Mouse (Mus musculus) gastrocnemius, postnatal 10 days (tissue): Measurements from ENCODE around the gene Rplp1. TPM values are rescaled to one million over a fixed set of nuclear protein-coding genes. Genes with fewer than 3 reads are reported as not detected.

Experiments
- DNase-seq: peaks from one replicate; pipeline ENCODE4 v3.0.0; 2021; ENCODE audit warnings: mixed read lengths
- long read RNA-seq, 2 experiments: library from polyadenylated mRNA; stranded (forward); transcript quantifications; one replicate each; pipeline ENCODE4 v2.0.0; 2021
- total RNA-seq, 2 experiments: library from RNA; stranded (reverse); gene quantifications; 2 replicates each; pipeline ENCODE4 v1.2.3; 2021

Gene Rplp1
- 1,000 to 10,000 TPM; 1,829 to 1,854 TPM for total RNA-seq
- long read RNA-seq, experiment 1, transcript Rplp1-201 (3 exons, 499 nt) = major isoform, 261 of 271 reads
- long read RNA-seq, experiment 1, partial matches to known transcripts = 8 of 271 reads
- long read RNA-seq, experiment 1, other reads (novel, unspliced or antisense) = 2 of 271 reads
- long read RNA-seq, experiment 2, transcript Rplp1-201 (3 exons, 499 nt) = major isoform, 204 of 213 reads
- long read RNA-seq, experiment 2, partial matches to known transcripts = 8 of 213 reads
- long read RNA-seq, experiment 2, other reads (novel, unspliced or antisense) = 1 of 213 reads

DNA sequence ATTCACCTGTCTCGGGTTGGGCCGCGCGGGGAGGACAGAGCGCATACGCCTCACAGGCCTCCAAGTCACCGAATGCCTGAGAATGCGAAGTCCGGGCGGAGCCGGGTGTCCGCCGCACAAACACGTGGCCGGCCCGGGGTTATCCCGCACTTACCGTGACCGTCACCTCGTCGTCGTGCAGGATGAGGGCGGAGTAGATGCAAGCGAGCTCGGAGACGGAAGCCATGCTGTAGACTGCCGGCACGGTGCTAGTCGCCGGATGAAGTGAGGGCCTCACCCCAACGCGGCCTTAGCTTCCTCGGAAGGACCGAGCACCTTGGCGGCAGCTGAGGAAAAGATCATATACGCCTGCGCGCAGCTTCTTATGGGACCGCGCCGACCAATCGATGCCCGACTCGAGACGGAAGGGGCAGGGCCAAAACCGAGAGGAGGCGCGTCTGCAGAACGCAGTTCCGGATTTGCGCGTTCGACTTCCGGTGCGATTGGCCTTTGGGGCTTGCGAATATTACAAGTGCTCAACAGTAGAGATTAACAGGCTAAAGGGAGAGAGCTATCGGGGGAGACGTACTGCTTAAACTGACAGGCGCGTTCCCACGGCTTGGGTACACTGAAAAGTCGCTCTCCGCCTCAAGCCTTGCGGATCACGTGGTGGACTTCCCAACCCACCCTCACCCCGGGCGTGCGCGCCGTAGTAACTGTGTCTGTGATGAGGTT lies at the start of gene Rplp1:
Rplp1 (minus strand) TSS at position 340 of the 714 bp plus-strand sequence.
- DNase-seq = peak; percentile 92

DNA sequence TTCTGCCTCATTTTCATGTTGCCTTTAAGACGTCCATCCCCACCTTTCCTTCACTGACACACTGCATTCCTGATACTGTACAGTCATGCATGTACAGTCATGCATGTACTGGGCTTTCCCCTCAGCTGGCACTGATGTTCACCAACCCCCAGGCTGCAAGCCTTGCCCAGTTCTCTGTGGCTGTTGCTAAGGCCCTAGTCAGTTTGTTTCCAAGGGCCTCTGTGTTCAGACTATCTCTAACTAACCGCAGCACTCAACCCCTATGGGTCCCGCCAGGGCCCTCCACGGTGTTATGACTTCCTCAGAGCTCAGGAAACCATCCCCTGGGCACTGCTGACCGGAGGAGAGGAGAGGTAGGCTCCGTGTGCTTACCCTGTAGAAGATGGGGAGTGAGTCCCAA lies 49.0 kb upstream of the Rplp1 start:
- DNase-seq = no peak

DNA sequence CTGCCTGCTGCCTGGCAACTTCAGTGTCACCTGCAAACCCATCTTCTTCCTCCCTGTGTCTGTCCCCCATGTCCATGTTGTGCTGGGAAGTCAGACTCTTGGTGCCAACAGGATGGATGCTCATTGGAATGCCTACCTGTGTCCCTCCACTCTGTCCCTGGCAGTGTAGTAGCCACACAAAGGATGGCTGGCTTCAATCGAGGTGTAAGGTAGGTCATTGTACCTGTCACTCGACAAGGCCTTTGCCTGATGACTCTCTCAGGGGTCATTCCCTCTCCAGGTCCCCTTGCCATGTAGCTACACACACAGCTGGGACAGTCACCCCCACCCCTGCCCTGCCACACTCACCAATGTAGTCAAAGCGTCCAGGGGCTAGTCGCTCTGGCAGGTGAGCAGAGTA lies 46.8 kb upstream of the Rplp1 start:
- DNase-seq = no peak

DNA sequence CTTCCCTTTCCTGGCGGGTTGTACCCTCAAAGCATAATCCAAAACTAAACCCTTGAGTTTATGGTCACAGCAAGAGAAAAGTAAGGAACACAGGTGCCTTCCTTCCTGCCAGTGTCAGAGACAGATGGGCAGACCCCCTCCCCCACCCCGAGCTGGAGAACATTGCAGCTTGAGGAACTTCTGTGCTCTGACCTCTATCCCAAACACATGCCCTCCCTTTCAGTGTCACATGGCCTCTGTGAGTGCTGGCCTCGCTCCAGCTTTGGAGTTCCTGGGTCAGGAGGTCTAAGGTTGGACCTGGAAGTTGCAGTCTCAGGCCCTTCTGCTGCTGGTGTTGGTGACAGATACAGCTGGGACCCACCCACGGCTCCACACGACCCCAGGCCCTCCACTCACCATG lies 46.4 kb upstream of the Rplp1 start:
- peak; percentile 29 for DNase-seq

DNA sequence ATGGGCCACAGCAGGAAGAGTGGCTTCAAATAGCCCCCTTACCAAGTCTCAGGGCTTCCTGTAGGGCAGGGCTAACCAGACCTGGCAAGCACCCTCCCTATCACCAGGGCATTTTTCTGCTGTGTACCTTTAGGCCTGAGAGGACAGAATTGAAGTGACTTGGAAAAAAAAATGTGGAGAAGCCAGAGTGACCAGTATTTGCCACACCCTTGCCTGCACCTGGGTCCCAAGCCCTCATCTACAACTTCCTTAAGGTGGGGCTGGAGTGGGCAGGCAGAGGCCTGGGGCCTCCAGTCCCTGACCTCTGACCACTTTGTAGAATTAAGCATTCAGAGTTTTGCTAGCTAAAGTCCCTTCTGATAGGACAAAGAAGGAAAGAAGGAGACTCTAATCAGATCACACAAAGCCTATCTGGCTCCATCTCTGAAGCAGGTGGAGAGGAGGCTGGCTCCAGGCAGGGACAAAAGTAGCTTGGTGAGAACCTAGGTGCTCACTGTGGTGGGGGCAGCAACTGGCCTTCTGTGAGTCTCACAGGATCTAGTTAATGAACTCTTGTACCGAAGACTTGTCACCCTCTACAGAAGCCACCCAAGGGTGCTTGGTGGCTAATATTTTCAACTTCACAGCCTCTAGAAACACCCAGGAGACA lies 45.7 kb upstream of the Rplp1 start:
- DNase-seq = no peak

DNA sequence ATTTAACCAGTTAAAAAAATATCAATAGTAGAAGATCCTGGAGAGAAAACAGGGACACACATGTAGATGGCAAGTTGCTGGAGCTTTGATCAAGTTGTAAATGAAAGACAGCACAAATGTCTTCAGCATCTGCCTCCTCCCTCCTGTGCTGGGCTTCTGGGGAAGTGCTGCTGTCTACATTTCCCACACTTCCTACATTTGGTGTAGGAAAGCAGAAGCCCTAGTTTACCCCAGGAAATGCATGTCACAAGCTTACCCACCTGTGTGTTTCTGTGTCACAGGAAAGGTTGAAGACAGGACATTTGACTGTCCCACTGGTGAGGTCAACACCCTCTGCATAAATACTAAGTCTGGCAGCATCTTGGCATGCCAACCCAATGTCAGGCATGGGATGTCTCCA lies 40.4 kb upstream of the Rplp1 start:
- DNase-seq = no peak

DNA sequence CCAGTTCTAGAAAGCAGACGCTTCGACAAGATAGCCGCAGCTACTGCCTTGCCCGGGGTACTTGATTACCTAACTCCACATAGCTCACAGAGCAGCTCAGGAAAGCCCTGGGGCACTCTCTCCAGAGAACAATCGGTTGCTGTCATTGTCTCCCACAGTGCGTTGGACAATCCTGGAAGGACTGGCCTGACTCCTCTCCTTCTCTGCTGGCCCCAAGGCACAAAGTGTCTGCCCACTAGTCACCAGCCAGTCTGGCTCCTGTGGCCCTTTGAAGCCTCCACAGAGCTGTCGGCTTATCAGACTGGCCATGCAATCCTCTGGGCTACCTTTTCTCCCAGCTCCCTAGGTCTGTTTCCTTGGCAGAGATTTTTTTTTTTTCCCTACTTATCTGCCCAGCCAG lies 37.9 kb upstream of the Rplp1 start:
- DNase-seq = no peak

DNA sequence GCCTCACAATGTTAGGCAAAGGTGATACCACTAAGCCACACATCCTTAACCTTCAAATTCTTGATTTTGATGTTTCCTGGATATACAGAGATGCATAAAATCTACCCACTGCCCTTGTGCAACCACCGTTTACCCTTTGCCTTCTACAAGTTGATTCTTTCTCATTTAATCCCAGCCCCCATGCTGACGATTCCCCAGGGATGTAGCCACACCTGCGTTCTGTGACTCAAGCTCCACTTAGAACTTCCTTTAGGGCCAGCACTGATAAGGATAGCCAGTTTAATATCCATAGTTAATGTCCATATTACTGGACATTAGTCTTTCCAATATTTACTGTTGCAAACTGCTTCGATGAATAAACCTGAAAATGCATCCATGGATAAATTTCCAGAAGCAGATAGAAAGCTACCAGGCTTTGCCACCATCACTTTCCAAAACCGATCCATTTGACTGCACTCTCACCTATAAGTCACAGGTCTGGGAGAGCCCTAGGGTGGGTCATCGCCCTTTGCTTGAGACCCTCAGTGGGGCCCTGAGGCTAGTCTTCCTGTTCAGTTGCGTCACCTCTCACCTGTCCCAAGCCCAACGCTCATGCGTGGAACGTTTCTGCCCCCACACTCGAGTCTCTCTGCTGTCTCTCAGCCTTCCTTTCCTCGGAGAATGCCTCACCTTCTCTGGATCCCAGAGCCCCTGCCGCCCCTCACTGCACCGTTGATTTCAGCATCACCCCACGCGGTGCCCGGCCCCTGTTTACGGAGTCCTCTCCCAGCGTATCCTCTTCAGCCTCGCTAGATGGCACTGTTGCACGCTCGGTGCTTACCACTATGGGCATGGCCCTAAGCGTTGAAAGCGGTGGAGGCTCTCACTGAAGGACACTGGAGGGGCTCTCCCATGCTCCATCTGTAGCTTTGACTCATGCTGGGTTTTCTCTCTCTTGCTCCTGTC lies 33.3 kb upstream of the Rplp1 start:
- peak; percentile 75 for DNase-seq

DNA sequence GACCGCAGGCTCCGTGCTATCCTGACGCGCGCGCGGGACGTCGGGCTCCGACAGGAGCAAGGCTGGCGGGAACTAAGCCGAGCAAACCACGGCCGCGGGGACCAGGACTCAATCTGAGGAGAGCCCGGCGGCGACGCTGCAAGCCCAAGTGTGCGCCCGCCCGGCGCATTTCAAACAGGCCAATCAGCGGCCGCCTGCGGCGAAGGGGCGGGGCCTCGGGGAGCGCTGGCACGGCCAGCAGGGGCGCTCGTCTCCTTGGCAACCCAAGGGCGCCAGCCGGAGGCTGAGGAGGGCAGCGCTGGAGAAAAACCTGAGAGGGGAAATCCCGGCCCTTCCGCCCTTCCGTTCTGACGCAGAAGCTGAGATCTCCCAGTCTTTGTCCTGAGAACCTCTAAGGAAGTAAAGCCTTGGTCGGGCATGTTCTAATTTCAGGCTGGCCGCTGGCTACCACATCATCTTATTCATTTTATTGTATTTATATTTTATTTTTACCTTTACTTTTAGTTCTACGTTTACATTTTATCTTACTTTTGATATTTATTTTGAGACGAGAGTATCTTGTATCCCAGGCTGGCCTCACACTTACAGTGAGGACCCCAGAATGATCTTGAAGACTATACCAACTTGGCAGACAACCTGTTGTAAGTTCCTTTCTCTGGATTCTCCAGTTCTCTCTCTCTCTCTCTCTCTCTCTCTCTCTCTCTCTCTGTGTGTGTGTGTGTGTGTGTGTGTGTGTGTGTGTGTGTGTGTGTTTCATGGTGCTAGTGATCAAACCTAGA lies 32.5 kb upstream of the Rplp1 start, which contains the start of gene Kif23:
Kif23 (minus strand) TSS at position 152 of the 779 bp plus-strand sequence.
- peak; percentile 96 for DNase-seq

DNA sequence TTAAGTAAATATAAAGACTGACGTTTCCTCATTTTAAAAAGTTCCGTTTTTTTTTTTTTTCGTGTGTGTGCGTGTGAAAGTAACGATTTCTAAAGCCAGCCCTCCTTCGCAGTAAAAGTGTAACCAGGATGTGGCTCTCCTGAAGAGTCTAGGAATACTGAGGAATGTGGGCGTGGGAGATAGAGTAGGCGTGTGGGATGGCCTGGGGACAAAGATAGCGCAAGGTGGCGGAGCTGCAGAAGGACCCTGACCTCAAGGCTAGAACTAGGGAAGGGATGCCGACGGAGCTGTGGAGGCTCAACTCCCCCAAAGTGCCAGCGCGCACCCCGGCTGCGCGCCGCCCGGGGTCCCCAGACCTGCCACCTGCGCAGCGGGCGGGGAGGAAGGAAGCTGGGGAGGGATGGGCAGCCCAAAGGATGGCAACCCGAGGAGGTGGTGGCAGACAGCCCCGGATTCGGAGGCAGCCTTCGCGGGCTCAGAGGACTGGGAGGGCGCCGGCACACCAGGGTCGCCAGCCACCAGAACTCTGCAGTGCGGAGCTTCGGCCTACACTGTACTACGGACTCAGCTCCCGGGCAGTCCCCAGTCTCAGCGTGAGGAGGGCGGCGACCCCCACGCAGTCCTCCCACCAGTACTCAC lies 31.8 kb upstream of the Rplp1 start:
- DNase-seq = peak; percentile 14

DNA sequence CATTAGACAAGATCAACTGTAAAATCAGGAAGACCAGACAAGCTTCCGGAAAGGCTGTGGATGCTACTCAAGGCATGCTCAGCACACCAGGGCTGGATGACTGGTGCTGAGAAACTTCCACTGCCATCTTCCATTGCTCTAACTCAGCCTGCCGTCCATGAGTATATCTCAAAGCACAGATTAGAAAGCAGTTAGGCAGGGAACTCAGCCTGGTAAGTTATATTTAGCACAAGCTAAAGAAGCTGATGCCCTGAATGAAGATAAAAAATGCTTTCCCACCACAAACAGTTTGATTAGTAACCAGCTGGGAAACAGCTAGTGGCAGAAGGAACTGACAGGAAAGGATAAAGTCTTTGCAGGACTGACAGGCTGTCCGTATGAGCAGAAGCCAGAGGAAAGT lies 26.7 kb upstream of the Rplp1 start:
- no peak for DNase-seq

DNA sequence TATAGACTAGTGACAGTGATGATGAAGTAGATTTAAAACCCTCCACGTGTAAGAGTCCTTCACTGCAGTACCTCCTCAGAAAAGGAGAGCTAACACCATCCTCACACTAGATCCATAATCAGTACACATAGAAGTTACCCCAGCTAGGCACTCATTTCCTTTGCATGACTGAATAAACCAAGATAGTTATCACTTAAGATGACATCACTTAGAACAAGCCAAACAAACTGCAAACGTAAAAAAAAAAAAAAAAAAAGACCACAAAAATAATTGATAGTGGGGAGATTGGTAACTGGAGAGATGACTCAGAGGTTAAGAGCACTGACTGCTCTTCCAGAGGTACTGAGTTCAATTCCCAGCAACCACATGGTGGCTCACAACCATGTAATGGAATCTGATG lies 19.0 kb upstream of the Rplp1 start:
- no peak for DNase-seq

DNA sequence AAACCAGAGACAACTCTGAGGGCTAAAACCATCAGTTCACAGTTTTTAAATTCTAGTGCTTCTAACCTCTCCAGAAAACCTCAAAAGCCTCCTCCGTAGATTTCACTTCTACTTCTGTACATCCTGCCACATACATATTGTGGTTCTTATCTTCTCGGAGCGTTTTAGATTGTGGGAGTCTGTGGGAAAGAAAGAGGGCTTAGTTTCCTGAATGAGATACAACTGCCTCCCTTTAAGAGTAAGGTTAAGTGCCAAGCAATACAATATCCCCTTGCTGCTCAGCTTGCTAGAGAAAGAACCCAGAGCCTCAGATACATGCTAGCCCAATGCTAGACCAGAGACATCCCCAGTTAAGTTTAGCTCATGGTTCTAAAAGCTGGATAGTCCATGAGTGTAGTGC lies 17.7 kb upstream of the Rplp1 start:
- DNase-seq = no peak

DNA sequence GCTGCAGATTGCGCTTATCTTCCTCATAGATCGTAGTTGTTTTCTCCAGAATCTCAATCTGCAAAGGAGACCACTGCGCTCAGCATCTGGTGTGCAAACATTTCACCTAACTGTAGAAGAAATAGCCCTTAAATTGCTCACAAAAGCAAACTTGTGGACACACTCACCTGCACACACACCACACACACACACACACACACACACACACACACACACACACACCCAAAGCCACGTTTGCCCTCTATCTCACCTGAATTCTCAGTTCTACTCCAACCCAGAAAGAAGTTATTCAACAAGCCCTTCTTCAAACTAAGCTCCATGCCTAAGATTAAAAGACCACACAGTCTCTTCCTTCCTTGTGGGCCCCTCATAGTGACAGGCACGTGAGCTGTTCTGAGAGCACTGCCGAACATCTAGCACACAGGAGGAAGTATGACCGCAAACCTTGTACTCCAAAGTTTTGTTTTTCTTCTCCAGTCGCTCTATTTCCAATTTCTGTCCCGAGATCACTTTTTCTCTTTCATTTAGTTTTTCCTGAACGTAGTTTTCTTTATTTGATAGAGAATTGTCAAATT lies 10.8 kb upstream of the Rplp1 start:
- no peak for DNase-seq

DNA sequence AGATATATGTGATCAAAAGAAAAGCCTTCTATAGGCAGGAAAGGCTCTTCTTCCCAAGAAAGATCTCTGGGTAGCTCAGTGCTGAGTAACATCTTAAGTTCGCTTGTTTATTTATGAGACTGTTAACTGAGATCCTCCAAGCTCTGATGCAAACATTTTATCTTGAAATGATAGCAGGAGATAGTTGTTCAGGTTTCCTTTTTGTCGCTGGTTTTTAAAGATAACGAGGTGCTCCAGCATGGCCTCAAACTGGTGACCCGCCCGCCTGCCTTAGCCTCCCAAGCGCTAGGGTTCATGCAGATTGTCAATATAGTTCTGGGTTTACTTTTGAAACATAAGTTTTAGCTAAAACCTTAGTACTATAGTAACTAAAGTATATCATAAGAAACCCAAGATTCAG lies 6.0 kb upstream of the Rplp1 start:
- DNase-seq = no peak

DNA sequence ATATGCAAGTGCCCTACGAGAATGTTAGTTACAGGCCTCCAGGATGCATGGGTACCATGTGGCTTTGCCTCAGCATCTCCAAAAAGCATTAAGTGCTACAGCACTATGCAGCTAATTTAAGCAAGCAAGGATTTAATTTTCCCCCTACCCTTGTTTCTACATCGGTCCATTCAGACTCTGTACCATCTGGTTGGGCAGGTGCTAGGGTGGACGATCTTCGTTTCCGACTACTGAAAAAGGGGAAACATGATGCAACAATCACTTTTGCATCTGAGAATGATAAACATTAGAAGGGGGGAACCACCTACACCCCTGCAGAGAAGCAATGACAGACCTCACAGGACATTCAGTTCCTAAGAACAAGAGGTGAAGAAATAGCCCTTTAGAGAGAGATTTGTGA lies 5.1 kb upstream of the Rplp1 start:
- no peak for DNase-seq

DNA sequence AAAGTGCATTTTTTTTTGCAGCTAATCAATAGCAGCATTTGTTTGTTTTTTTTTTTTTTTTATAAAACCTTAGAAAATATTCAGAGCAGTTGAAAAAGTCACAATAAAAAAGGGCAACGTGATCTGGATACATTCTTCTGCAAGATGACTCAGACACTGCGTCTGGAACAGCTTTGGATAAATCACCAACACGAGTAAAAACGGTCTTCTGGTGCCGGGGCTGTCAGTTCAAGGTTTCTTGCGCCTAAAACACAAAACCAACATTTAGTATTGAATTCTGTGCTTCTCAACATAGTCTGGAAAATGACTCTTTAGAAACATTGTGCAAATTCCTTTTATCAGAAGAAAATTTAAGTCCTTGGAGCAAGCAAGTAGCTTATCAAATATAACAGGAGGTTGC lies 3.1 kb upstream of the Rplp1 start:
- no peak for DNase-seq

DNA sequence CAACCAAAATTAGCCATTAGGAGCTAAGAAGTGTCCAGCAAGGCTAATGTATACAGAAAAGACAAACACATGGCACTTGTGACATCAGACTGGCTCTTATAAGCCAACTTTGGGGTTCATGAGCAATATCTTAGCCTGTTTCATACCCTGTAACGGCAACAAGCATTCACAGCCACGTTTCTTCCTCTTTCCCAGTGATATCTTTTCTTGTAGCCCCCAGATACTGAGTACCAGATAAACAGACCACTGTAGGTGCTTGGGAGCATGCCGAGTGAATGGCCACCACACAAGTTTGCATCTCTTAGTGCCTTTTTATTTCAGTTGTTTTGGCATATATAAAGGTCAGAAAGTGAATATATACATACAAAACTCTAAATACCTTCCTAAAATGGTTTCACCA lies 2.6 kb upstream of the Rplp1 start:
- DNase-seq = no peak

DNA sequence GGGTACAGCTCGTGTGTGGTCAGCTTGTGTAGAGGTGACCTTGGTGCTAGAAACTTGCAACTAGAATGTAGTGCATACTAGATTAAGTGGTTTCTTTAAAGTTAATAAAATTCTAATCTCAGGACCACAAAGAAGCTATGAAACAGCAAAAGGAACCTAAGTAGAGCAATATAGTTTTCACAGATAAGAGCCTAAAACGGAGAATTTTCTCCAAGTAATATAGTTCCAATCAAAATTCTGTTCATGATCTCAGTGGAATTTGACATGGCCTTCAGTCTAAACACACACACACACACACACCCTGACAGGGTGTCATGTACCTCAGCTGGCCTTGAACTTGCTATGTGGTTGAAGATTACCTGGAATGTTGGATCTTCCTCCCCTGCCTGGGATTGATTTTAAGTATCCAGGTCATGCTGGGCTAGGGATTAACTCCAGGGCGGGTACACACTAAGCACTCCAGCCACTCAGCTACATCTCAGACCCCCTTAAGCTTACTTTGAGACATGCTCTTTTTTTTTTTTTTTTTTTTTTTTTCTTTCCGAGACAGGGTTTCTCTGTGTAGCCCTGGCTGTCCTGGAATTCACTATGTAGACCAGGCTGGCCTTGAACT lies 1.2 kb upstream of the Rplp1 start:
- no peak for DNase-seq

DNA sequence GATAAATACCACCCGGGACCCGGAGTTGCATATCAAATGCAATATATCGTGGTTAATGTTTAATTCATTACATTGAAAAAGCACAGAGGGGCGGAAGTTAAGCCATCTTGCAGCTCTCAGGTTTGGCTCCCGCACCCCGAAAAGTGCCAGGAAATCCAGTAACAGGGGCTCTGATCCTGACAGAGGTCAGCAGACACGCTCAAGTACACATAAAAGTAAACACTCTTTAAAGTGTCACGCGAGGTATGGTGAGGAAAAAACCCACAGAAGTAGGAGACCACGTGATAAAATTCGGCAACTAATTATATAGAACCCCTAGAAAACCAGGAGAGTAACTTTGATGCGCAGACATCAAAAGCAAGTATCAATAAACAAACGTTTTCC lies 567 bp upstream of the Rplp1 start:
- DNase-seq = no peak
